Mouse (Mus musculus) limb, embryonic 13.5 days (tissue): ENCODE measurements around the gene Psmb8. TPM values are rescaled to one million over a fixed set of nuclear protein-coding genes. Genes with fewer than 3 reads are reported as not detected.

Source experiments
- ATAC-seq: fragments of 200-750 bp; cut with Nextera tagmentation; 2 replicates; pipeline ENCODE4 v1.8.0; 2017; ENCODE audit warnings: low read depth, moderate number of reproducible peaks, moderate TSS enrichment; ENCODE audit not compliant: low FRiP score
- H3K27ac ChIP-seq: fragments of 300-500 bp; sonication (generic); 2 replicates; pipeline ENCODE4 v1.5.1; 2015; ENCODE audit warnings: inconsistent platforms, mild to moderate bottlenecking, moderate library complexity
- H3K27me3 ChIP-seq: fragments of 300-500 bp; sonication (generic); 2 replicates; pipeline ENCODE4 v1.6.1; 2015; ENCODE audit warnings: mild to moderate bottlenecking, inconsistent platforms
- H3K36me3 ChIP-seq: fragments of 300-500 bp; sonication (generic); 2 replicates; pipeline ENCODE4 v1.6.1; 2015; ENCODE audit warnings: inconsistent platforms, mild to moderate bottlenecking, moderate library complexity
- H3K4me1 ChIP-seq: fragments of 300-500 bp; sonication (generic); 2 replicates; pipeline ENCODE4 v1.6.1; 2015; ENCODE audit warnings: inconsistent platforms
- H3K4me2 ChIP-seq: fragments of 300-500 bp; sonication (generic); replicated peaks from 2 replicates; pipeline ENCODE4 v1.6.1; 2015; ENCODE audit warnings: inconsistent platforms, mild to moderate bottlenecking, moderate library complexity
- H3K4me3 ChIP-seq: fragments of 300-500 bp; sonication (generic); 2 replicates; pipeline ENCODE4 v1.5.1; 2015; ENCODE audit warnings: moderate library complexity, mild to moderate bottlenecking, inconsistent platforms
- H3K9ac ChIP-seq: fragments of 300-500 bp; sonication (generic); 2 replicates; pipeline ENCODE4 v1.6.1; 2015; ENCODE audit warnings: mild to moderate bottlenecking, inconsistent platforms
- H3K9me3 ChIP-seq: fragments of 300-500 bp; sonication (generic); 2 replicates; pipeline ENCODE4 v1.6.1; 2016; ENCODE audit warnings: inconsistent platforms
- WGBS: fragments of 180-500 bp; shearing (Covaris S2); methylation state at CpG from one replicate; pipeline ENCODE4 v1.1.7; 2015; 5-methylcytosine and 5-hydroxymethylcytosine counted together
- polyA plus RNA-seq: library from polyadenylated mRNA; unstranded; fragments of >200 nt; fragmentation: Nextera tagmentation; extraction: Ambion mirVana; gene quantifications from 2 replicates; pipeline ENCODE4 v1.2.1, GENCODE M21; 2015

The Psmb8 gene
- polyA plus RNA-seq = 5.5 and 5.6 TPM in 2 replicates

GRCm38 (mm10) chr17:34196941-34197894 lies at the start of gene Psmb8:
Gene Psmb8, plus strand, starts transcription at chr17:34197721.
- Histone ChIP-seq H3K9me3 (no peaks in the 10 kb centered on the region; the same call in 1 of the 2 replicates), H3K36me3 (no peaks in the 10 kb centered on the region), H3K4me1 (peaks cover 17% of the 10 kb centered on the region), H3K4me3 (peak within 1 kb of the TSS; percentile 43), H3K9ac (peak within 1 kb of the TSS; percentile 50; the same call in 1 of the 2 replicates), H3K4me2 (peak within 1 kb of the TSS; percentile 69), H3K27ac (no peak within 1 kb of the TSS), H3K27me3 (peaks cover 95% of the 10 kb centered on the region)
- 5% methylated on average over 41 of the region's 41 CpGs for WGBS
- peak; percentile 88 for ATAC-seq

GRCm38 (mm10) chr17:34152923-34153322 lies 44.6 kb upstream of the Psmb8 start, which contains the start of gene H2-DMb1:
Gene H2-DMb1, plus strand, starts transcription at chr17:34153072.
- no peak within 1 kb of the TSS for H3K27ac ChIP-seq
- peaks cover 3% of the 10 kb centered on the region; the same call in 1 of the 2 replicates for H3K4me1 ChIP-seq
- ATAC-seq = no peak; the same call in 1 of the 2 replicates
- no peaks in the 10 kb centered on the region for H3K27me3 ChIP-seq
- 59% methylated on average over 4 of the region's 4 CpGs for WGBS
- H3K36me3 ChIP-seq = no peaks in the 10 kb centered on the region
- H3K9me3 ChIP-seq = no peaks in the 10 kb centered on the region
- H3K9ac ChIP-seq = no peak within 1 kb of the TSS
- H3K4me3 ChIP-seq = no peak within 1 kb of the TSS
- 0 out of 2 replicates have a peak within 1 kb of the TSS, but pooled peaks have one; percentile 17 for H3K4me2 ChIP-seq

DNA sequence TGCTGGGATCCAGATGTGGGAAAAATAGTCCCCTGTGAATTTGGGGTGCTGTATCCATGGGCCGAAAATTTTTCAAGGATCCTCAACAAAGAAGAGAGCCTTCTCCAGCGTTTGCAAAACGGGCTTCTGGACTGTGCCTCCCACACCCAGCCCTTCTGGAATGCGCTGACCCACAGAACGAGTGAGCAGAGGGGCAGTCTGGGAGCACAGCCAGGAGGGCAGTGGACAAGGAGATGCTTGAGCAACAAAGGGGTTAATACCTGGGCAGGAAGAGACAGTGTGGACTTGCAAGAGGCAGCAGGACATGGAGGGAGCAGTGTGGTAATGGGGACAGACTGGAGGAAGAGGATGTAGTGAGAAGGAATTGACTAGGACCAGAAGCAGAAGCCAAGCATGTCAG lies 42.0 kb upstream of the Psmb8 start:
- no peak for ATAC-seq
- Histone ChIP-seq H3K27me3 (0 out of 2 replicates have a peak, but pooled peaks cover 5% of the 10 kb centered on the region), H3K9ac (no peak overlapping the region), H3K27ac (no peak overlapping the region), H3K4me1 (peaks cover 3% of the 10 kb centered on the region; the same call in 1 of the 2 replicates), H3K4me3 (no peak overlapping the region), H3K36me3 (no peaks in the 10 kb centered on the region), H3K4me2 (no peak overlapping the region), H3K9me3 (no peaks in the 10 kb centered on the region)
- 48% methylated on average over 5 of the region's 5 CpGs for WGBS

DNA sequence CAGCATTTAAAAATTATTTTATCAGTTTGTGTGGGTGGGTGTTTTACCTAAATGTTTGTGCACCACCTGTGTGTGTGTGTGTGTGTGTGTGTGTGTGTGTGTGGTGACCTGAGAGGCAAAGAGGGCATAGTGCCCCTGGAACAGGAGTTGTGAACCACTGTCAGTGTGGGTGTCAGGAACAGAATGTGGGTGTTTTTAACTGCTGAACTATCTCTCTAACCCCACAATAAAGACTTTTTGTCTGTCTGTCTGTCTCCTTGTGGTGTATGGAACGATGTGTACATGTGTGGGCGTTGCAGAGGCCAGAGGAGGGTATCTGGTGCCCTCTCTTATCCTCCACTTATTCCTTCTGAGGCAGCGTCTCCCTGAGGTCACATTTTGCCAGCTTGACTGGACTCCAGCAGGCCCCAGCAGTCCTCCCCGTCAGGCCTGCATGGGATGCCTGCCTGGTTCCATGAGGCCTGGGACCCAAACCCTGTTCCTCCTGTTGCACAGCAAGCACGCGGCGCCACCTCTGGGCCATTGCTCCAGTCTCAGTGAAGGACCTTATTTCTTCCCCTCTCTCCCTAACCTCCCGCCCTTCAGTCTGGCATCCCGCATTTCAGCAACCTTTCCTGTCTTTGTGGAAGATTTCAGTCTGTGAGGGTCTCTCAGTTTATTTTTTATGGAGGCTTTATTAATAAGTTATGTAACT lies 33.2 kb upstream of the Psmb8 start:
- Histone ChIP-seq H3K9me3 (peaks cover 6% of the 10 kb centered on the region), H3K36me3 (no peaks in the 10 kb centered on the region), H3K4me2 (no peak overlapping the region), H3K4me3 (no peak overlapping the region), H3K4me1 (no peaks in the 10 kb centered on the region), H3K9ac (no peak overlapping the region), H3K27me3 (0 out of 2 replicates have a peak, but pooled peaks cover 5% of the 10 kb centered on the region), H3K27ac (no peak overlapping the region)
- no peak for ATAC-seq
- WGBS = 42% methylated on average over 9 of the region's 9 CpGs

DNA sequence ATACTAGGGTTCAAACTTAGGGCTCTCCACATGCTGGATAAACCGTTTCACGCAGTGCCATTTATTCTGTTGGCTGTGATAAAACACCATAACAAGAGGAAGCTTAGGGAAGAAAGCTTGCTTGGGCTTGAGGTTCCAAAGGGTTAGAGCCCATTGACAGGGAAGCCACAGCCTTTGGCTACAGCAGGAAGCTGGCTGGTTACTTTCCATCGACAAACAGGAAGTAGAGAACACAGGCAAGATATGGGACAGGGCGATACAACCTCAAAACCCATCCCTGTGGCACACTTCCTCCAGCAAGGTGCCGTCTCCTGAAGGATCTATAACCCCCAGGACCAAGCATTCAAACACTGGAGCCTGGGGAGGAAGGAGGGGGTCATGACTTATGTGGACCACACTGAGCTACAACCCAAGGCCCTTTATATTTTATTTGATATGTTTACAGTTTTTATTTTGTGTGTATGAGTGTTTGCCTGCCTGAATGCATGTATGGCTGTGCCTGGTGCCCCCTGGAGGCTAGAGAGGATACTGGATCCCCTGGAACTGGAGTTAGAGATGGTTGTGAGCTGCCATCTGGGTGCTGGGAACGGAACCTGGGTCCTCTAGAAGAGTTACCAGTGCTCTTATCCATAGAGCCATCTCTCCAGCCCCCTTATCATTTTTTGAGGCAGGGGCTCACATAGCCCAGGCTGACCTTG lies 32.3 kb upstream of the Psmb8 start:
- 87% methylated on average over 6 of the region's 6 CpGs for WGBS
- H3K4me2 ChIP-seq = no peak overlapping the region
- ATAC-seq = no peak
- H3K27me3 ChIP-seq = 0 out of 2 replicates have a peak, but pooled peaks cover 3% of the 10 kb centered on the region
- peaks cover 6% of the 10 kb centered on the region for H3K9me3 ChIP-seq
- H3K9ac ChIP-seq = no peak overlapping the region
- H3K4me3 ChIP-seq = no peak overlapping the region
- H3K27ac ChIP-seq = no peak overlapping the region
- H3K4me1 ChIP-seq = no peaks in the 10 kb centered on the region
- H3K36me3 ChIP-seq = no peaks in the 10 kb centered on the region

- Histone ChIP-seq H3K27ac (no peak overlapping the region), H3K4me1 (no peaks in the 10 kb centered on the region), H3K9me3 (peaks cover 13% of the 10 kb centered on the region), H3K36me3 (no peaks in the 10 kb centered on the region), H3K4me2 (no peak overlapping the region), H3K4me3 (no peak overlapping the region), H3K27me3 (no peaks in the 10 kb centered on the region), H3K9ac (no peak overlapping the region)
- WGBS = 0% methylated on average over 2 of the region's 2 CpGs
- no peak for ATAC-seq
These were observed 28.2 kb upstream of the Psmb8 start for GRCm38 (mm10) chr17:34169279-34169678.

DNA sequence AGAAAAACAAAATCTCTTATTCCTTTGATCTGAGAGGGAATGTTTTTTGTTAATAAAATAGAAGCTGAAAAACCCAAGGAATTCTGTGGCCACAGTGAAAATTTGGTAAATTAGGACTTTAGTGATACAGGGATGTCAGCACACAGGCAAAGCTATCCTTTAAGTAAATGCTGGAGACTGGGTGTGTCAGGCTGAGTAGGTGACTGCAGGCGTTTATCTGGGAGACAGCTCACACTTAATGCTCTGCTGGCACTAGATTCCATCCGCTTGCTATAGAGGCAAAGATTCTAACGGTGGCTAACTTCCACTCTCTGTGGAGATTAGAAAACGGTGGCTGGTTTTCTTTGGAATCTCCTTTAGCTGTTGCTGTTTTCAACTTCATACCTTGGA lies 27.0 kb upstream of the Psmb8 start:
- H3K9ac ChIP-seq = no peak overlapping the region
- no peaks in the 10 kb centered on the region for H3K4me1 ChIP-seq
- WGBS = 24% methylated on average over 4 of the region's 4 CpGs
- H3K4me3 ChIP-seq = no peak overlapping the region
- no peak overlapping the region for H3K27ac ChIP-seq
- no peaks in the 10 kb centered on the region for H3K27me3 ChIP-seq
- no peaks in the 10 kb centered on the region for H3K36me3 ChIP-seq
- ATAC-seq = no peak
- no peak overlapping the region for H3K4me2 ChIP-seq
- H3K9me3 ChIP-seq = peaks cover 11% of the 10 kb centered on the region

GRCm38 (mm10) chr17:34170877-34171498 lies 26.5 kb upstream of the Psmb8 start:
- no peak for ATAC-seq
- Histone ChIP-seq H3K4me2 (no peak overlapping the region; the same call in 1 of the 2 replicates), H3K9ac (no peak overlapping the region), H3K27ac (no peak overlapping the region), H3K4me1 (no peaks in the 10 kb centered on the region), H3K27me3 (no peaks in the 10 kb centered on the region), H3K36me3 (no peaks in the 10 kb centered on the region), H3K4me3 (no peak overlapping the region), H3K9me3 (peaks cover 8% of the 10 kb centered on the region; the same call in 1 of the 2 replicates)
- WGBS = 40% methylated on average over 13 of the region's 13 CpGs

DNA sequence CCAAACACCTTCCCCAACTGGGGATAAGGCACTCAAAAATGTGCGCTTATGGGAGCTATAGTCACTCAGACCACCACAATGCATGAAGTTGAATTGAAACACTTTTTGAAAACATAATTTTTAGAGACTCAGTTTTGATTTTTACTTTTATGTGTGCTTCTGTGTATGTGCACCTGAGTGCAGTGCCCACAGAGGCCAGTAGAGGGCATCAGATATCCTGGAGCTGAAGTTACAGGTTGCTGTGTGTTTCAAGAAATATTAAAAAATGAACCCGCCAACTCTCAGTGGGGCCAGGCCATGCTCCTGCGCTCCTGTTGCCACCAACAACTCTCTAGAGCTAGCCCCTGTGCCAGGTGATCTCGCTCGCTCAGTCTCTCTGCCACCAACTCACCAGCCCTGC lies 25.0 kb upstream of the Psmb8 start:
- Histone ChIP-seq H3K9ac (no peak overlapping the region), H3K27ac (no peak overlapping the region), H3K9me3 (peaks cover 18% of the 10 kb centered on the region), H3K4me2 (no peak overlapping the region), H3K4me1 (no peaks in the 10 kb centered on the region), H3K4me3 (no peak overlapping the region), H3K27me3 (no peaks in the 10 kb centered on the region), H3K36me3 (no peaks in the 10 kb centered on the region)
- no peak for ATAC-seq
- 92% methylated on average over 5 of the region's 5 CpGs for WGBS

GRCm38 (mm10) chr17:34174075-34174474 lies 23.4 kb upstream of the Psmb8 start:
- 68% methylated on average over 1 of the region's 1 CpGs for WGBS
- Histone ChIP-seq H3K4me3 (no peak overlapping the region), H3K9ac (no peak overlapping the region), H3K27me3 (no peaks in the 10 kb centered on the region), H3K27ac (no peak overlapping the region), H3K4me2 (no peak overlapping the region), H3K36me3 (no peaks in the 10 kb centered on the region), H3K9me3 (peaks cover 18% of the 10 kb centered on the region), H3K4me1 (no peaks in the 10 kb centered on the region)
- no peak for ATAC-seq

DNA sequence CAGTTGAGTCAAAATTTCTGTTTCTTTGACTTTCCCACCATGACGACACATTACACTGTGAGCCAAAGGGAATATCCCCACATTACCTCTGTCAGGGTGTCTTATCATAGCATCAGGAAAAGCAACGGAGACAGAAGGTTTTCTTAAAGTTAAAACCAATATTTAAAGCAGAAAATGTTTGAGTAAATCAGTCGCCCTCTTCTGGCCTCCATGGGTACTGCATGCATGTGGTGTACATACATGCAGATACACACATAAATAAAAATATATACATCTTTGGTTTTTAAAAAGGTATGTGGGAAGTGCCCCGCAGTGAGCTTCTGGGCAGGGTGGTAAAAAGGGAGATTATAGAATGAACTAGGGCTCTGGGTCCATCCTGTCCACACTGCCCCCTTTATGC lies 20.3 kb upstream of the Psmb8 start:
- ATAC-seq = no peak
- Histone ChIP-seq H3K4me2 (no peak overlapping the region), H3K9ac (no peak overlapping the region), H3K4me3 (no peak overlapping the region), H3K36me3 (no peaks in the 10 kb centered on the region), H3K9me3 (peaks cover 16% of the 10 kb centered on the region), H3K27ac (no peak overlapping the region), H3K4me1 (no peaks in the 10 kb centered on the region), H3K27me3 (peaks cover 4% of the 10 kb centered on the region; the same call in 1 of the 2 replicates)
- WGBS = 78% methylated on average over 4 of the region's 4 CpGs
